Mouse (Mus musculus): ENCODE results near the gene Acvrl1. TPM values are rescaled to one million over a fixed set of nuclear protein-coding genes. Genes with fewer than 3 reads are reported as not detected.

Gene Acvrl1
- polyA plus RNA-seq, 1 experiment = 69.9 TPM

- DNase-seq (ENCODE audit: low spot score) = no peak
These were observed 12.8 kb downstream of the Acvrl1 start for GRCm38 (mm10) chr15:101141061-101141541.

GRCm38 (mm10) chr15:101142672-101143071 lies 14.3 kb downstream of the Acvrl1 start:
- DNase-seq (ENCODE audit: low spot score) = no peak

- DNase-seq (ENCODE audit: low spot score) = no peak
These were observed 15.2 kb downstream of the Acvrl1 start for GRCm38 (mm10) chr15:101143494-101143893.

- DNase-seq (ENCODE audit: low spot score) = no peak
These were observed 15.9 kb downstream of the Acvrl1 start for GRCm38 (mm10) chr15:101144176-101144575.

- no peak for DNase-seq (ENCODE audit: low spot score)
These were observed 16.5 kb downstream of the Acvrl1 start for GRCm38 (mm10) chr15:101144779-101145178.

- peak; percentile 93 for DNase-seq (ENCODE audit: low spot score)
These were observed 17.2 kb downstream of the Acvrl1 start for GRCm38 (mm10) chr15:101145424-101146099.

GRCm38 (mm10) chr15:101146100-101146965 lies 18.0 kb downstream of the Acvrl1 start:
- no peak for DNase-seq (ENCODE audit: low spot score)

GRCm38 (mm10) chr15:101147115-101147909 lies 19.0 kb downstream of the Acvrl1 start:
- DNase-seq (ENCODE audit: low spot score) = no peak

GRCm38 (mm10) chr15:101147910-101148273 lies 19.6 kb downstream of the Acvrl1 start:
- DNase-seq (ENCODE audit: low spot score) = no peak

- DNase-seq (ENCODE audit: low spot score) = no peak
These were observed 20.3 kb downstream of the Acvrl1 start for GRCm38 (mm10) chr15:101148604-101149003.

GRCm38 (mm10) chr15:101151409-101152261 lies 23.3 kb downstream of the Acvrl1 start:
- DNase-seq (ENCODE audit: low spot score) = no peak

- no peak for DNase-seq (ENCODE audit: low spot score)
These were observed 26.6 kb downstream of the Acvrl1 start for GRCm38 (mm10) chr15:101154700-101155616.

- DNase-seq (ENCODE audit: low spot score) = no peak
These were observed 31.8 kb downstream of the Acvrl1 start for GRCm38 (mm10) chr15:101160128-101160527.

GRCm38 (mm10) chr15:101160591-101160990 lies 32.3 kb downstream of the Acvrl1 start:
- DNase-seq (ENCODE audit: low spot score) = no peak

GRCm38 (mm10) chr15:101161534-101161933 lies 33.2 kb downstream of the Acvrl1 start:
- DNase-seq (ENCODE audit: low spot score) = no peak

- no peak for DNase-seq (ENCODE audit: low spot score)
These were observed 34.7 kb downstream of the Acvrl1 start for GRCm38 (mm10) chr15:101163056-101163458.

GRCm38 (mm10) chr15:101163854-101164253 lies 35.5 kb downstream of the Acvrl1 start:
- DNase-seq (ENCODE audit: low spot score) = no peak

GRCm38 (mm10) chr15:101164291-101164690 lies 36.0 kb downstream of the Acvrl1 start:
- no peak for DNase-seq (ENCODE audit: low spot score)

- DNase-seq (ENCODE audit: low spot score) = no peak
These were observed 37.5 kb downstream of the Acvrl1 start for GRCm38 (mm10) chr15:101165658-101166437.

Measured in urinary bladder, adult 2 months (tissue).